Mouse (Mus musculus): ENCODE measurements around the gene Wdr75. TPM values are rescaled to one million over a fixed set of nuclear protein-coding genes. Genes with fewer than 3 reads are reported as not detected.

Gene Wdr75
- polyA plus RNA-seq (2012) = 6.2 and 6.8 TPM in 2 replicates

GRCm38 (mm10) chr1:45794969-45795908, at the start of gene Wdr75:
Gene Wdr75, plus strand, starts transcription at chr1:45795166.

Other genes with a start within 250 kb of the Wdr75 start
- gene Gm5269, start 95.1 kb downstream of the Wdr75 start, polyA plus RNA-seq (2012) = not detected in 2 replicates
- 2.8 and 5.9 TPM in 2 replicates for gene Slc40a1, start 131.4 kb downstream of the Wdr75 start, polyA plus RNA-seq (2012)